Mouse (Mus musculus) Patski (cell line): Measurements from ENCODE around the gene Onecut1. TPM values are rescaled to one million over a fixed set of nuclear protein-coding genes. Genes with fewer than 3 reads are reported as not detected.

Experiments
- ATAC-seq: fragments of 100-300 bp; one replicate; pipeline ENCODE4 v1.8.0; 2021
- CTCF ChIA-PET: fragments of 350-600 bp; sonication (Branson Sonifier 250); formaldehyde crosslinking; loops from one replicate; lab custom pipeline; 2022; ENCODE audit warnings: inconsistent platforms; lab: Charles Lee
- POLR2A ChIA-PET: fragments of 350-600 bp; sonication (Branson Sonifier 250); formaldehyde crosslinking; loops from one replicate; lab custom pipeline; 2022; ENCODE audit warnings: antibody characterized with exemption, inconsistent platforms; lab: Charles Lee
- DNase-seq: peaks from one replicate; pipeline ENCODE4 v3.0.0-alpha.2; 2011; ENCODE audit warnings: low read depth, low spot score
- H3K27me3 ChIP-seq: fragments of 371-371 bp; one replicate; pipeline ENCODE4 v1.5.1; 2021
- CTCF ChIP-seq: fragments of 100-300 bp; IDR thresholded peaks from one replicate; pipeline ENCODE4 v1.5.1; 2021
- in situ Hi-C: fragments of 300-500 bp; cut with MboI; formaldehyde crosslinking; loops from 3 replicates; pipeline ENCODE4 v1.11.1; 2018; ENCODE audit warnings: low pct_unique_long_range_greater_than_20kb, mixed read lengths
- polyA plus RNA-seq: library from polyadenylated mRNA; unstranded; gene quantifications from one replicate; pipeline ENCODE4 v1.2.3, GENCODE M21; 2021

Onecut1 gene
- not detected for polyA plus RNA-seq

DNA sequence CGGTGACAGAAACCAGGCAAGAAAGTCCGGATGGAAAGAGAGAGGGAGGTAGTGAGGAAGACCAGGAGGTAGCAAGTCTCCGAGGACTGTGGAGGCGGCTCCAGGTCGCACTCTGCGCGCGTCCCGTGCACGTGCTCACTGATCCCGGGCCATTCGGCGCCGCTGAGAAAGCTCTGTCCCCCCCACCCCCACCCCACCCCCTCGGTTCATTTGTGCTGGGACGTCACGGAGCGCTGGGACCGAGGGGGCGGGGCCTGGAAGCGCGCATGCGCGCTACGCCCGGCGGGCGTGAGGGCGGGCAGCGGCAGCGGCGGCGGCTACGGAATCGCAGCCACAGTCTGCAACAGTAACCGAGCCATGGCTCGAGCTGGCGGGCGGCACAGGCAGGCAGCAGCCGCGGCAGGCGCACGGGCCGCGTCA is at the start of gene Onecut1:
Gene Onecut1 (plus strand): TSS at position 361 of the 420 bp plus-strand sequence.
- CTCF ChIA-PET: no interaction called here
- no peak for TF ChIP-seq CTCF
- no peak for ATAC-seq
- POLR2A ChIA-PET: no interaction called here
- DNase-seq: no peak
- peaks cover 61% of the 10 kb centered on the region for H3K27me3 ChIP-seq
- in situ Hi-C loops: no loop called here

GRCm38 (mm10) chr9:74819736-74820511 is 41.8 kb upstream of the Onecut1 start:
- in situ Hi-C loops: no loop called here
- DNase-seq: no peak
- ChIA-PET CTCF (interaction anchor here (0.9 to 1.2 kb wide), 2 partner anchors 11 to 18 kb away, joined by 3 read pairs; no protein-coding TSS in a partner anchor), POLR2A (no interaction called here)
- H3K27me3 ChIP-seq: peaks cover 6% of the 10 kb centered on the region
- TF ChIP-seq CTCF: no peak
- no peak for ATAC-seq

GRCm38 (mm10) chr9:74825102-74825501 is 36.6 kb upstream of the Onecut1 start:
- no peak for TF ChIP-seq CTCF
- ChIA-PET CTCF (no interaction called here), POLR2A (no interaction called here)
- in situ Hi-C loops: no loop called here
- DNase-seq (no peak), ATAC-seq (no peak)
- H3K27me3 ChIP-seq: peaks cover 24% of the 10 kb centered on the region

- H3K27me3 ChIP-seq: peaks cover 31% of the 10 kb centered on the region
- in situ Hi-C loops: no loop called here
- ChIA-PET POLR2A (no interaction called here), CTCF (no interaction called here)
- no peak for TF ChIP-seq CTCF
- no peak for DNase-seq
- no peak for ATAC-seq
Measured at GRCm38 (mm10) chr9:74829206-74829605, 32.5 kb upstream of the Onecut1 start.

DNA sequence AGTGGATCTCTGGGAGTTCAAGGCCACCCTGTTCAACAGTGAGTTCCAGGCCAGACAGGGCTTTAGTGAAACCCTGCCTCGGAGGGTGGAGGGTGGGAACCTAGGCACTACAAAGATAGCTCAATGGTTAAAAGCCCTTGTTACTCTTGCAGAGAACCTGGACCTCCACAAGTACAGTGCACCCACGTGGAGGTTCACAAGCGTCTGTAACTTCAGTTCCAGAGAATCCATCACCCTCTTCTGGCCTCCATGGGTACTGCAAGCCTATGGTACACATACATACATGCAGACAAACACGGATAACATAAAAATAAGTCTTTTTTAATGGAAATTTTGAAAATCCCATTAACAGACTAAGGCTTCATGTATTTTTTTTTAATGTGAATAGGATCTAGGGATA is 18.8 kb upstream of the Onecut1 start:
- ATAC-seq: no peak
- in situ Hi-C loops: no loop called here
- ChIA-PET POLR2A (no interaction called here), CTCF (no interaction called here)
- H3K27me3 ChIP-seq: peaks cover 26% of the 10 kb centered on the region
- TF ChIP-seq CTCF: no peak
- no peak for DNase-seq

- CTCF ChIA-PET: no interaction called here
Measured at GRCm38 (mm10) chr9:74846867-74847830, 14.6 kb upstream of the Onecut1 start.

DNA sequence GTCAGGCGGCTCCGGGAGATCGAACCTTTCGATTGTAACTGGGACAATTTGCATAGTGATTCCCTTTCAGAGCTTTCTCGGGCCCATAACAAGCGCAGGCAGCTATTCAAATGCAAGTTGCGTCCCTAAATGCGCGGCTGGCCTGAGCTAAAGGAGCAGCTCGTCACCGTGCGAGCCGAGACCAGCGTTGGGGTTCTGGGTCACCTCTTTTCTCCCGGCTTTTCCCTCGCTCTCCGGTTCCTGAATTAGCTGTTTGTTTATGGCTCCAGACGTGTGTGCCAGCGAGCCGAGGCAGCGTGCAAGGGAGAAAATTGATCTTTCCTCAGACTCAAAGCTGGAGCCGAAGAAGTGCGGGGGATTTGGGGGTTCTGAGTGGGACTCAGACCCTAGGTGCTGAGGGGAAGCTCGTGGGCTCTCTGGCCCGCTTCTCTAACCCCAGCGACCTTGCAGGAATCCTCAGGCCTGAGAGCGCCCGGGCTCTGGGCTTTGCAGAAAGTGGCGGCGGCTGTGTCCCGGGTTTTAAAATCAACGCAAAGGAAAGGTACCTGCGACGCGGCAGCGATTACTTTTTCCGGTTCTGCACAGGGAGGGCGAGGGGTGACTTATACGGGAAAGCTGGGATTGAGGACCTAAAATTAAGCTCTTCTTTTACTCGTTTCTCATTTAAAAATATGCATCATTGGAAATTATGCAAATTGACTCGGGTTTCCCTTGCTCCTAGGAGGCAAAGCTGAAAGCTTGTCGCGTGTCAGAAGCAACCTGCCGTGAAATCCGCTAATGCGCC is 13.1 kb upstream of the Onecut1 start:
- in situ Hi-C loops: no loop called here
- peaks cover 59% of the 10 kb centered on the region for H3K27me3 ChIP-seq
- ATAC-seq: no peak
- ChIA-PET CTCF (interaction anchor here (1.4 kb wide), 1 partner anchor 318 kb away, joined by 4 read pairs; no protein-coding TSS in a partner anchor), POLR2A (no interaction called here)
- no peak for DNase-seq
- TF ChIP-seq CTCF: no peak

More at GRCm38 (mm10) chr9:74846867-74847830, 14.6 kb upstream of the Onecut1 start:
- no peak for TF ChIP-seq CTCF
- peaks cover 45% of the 10 kb centered on the region for H3K27me3 ChIP-seq
- POLR2A ChIA-PET: no interaction called here
- ATAC-seq (no peak), DNase-seq (no peak)
- in situ Hi-C loops: no loop called here

GRCm38 (mm10) chr9:74849195-74849978 is 12.3 kb upstream of the Onecut1 start:
- no peak for DNase-seq
- in situ Hi-C loops: no loop called here
- ChIA-PET CTCF (interaction anchor here (1.0 to 1.4 kb wide), 2 partner anchors 9 to 319 kb away, joined by 3 to 4 read pairs; no protein-coding TSS in a partner anchor), POLR2A (no interaction called here)
- TF ChIP-seq CTCF: no peak
- H3K27me3 ChIP-seq: peaks cover 67% of the 10 kb centered on the region
- ATAC-seq: no peak

- ChIA-PET POLR2A (no interaction called here), CTCF (interaction anchor here (1.0 kb wide), 1 partner anchor 8 kb away, joined by 3 read pairs; no protein-coding TSS in a partner anchor)
- no peak for DNase-seq
- TF ChIP-seq CTCF: no peak
- no peak for ATAC-seq
- in situ Hi-C loops: no loop called here
- H3K27me3 ChIP-seq: peaks cover 75% of the 10 kb centered on the region
Measured at GRCm38 (mm10) chr9:74849979-74850780, 11.5 kb upstream of the Onecut1 start.
